Mouse (Mus musculus) forebrain, embryonic 11.5 days (tissue): ENCODE results near the gene Rnf5. TPM values are rescaled to one million over a fixed set of nuclear protein-coding genes. Genes with fewer than 3 reads are reported as not detected.

Experiments used
- ATAC-seq: fragments of 200-750 bp; cut with Nextera tagmentation; replicated peaks from 2 replicates; pipeline ENCODE4 v1.8.0; 2017; ENCODE audit warnings: moderate TSS enrichment; ENCODE audit not compliant: low FRiP score
- DNase-seq: peaks from one replicate; pipeline ENCODE4 v3.0.0-alpha.2; 2017; ENCODE audit warnings: low spot score
- H3K27ac ChIP-seq: fragments of 300-500 bp; sonication (generic); 2 replicates; pipeline ENCODE4 v1.5.1; 2014; ENCODE audit warnings: low read depth, low read length
- H3K27me3 ChIP-seq: fragments of 300-500 bp; sonication (generic); 2 replicates; pipeline ENCODE4 v1.6.1; 2014; ENCODE audit warnings: mild to moderate bottlenecking, low read length, mixed read lengths; ENCODE audit not compliant: control insufficient read depth, insufficient read depth
- H3K36me3 ChIP-seq: fragments of 300-500 bp; sonication (generic); 2 replicates; pipeline ENCODE4 v1.6.1; 2014; ENCODE audit warnings: mild to moderate bottlenecking, low read length, moderate library complexity, mixed read lengths; ENCODE audit not compliant: control insufficient read depth, insufficient read depth
- H3K4me1 ChIP-seq: fragments of 300-500 bp; sonication (generic); replicated peaks from 2 replicates; pipeline ENCODE4 v1.6.1; 2014; ENCODE audit warnings: low read length, mixed read lengths; ENCODE audit not compliant: control insufficient read depth, insufficient read depth
- H3K4me2 ChIP-seq: fragments of 300-500 bp; sonication (generic); 2 replicates; pipeline ENCODE4 v1.6.1; 2014; ENCODE audit warnings: low read depth, mild to moderate bottlenecking, low read length, moderate library complexity, mixed read lengths; ENCODE audit not compliant: severe bottlenecking
- H3K4me3 ChIP-seq: fragments of 300-500 bp; sonication (generic); 2 replicates; pipeline ENCODE4 v1.5.1; 2014; ENCODE audit warnings: low read depth, low read length
- H3K9ac ChIP-seq: fragments of 300-500 bp; sonication (generic); 2 replicates; pipeline ENCODE4 v1.6.1; 2014; ENCODE audit warnings: low read length
- H3K9me3 ChIP-seq: fragments of 300-500 bp; sonication (generic); 2 replicates; pipeline ENCODE4 v1.6.1; 2016; ENCODE audit warnings: low read length, mixed read lengths; ENCODE audit not compliant: control insufficient read depth
- WGBS: fragments of 180-500 bp; shearing (Covaris S2); extraction: QIAGEN DNeasy Blood & Tissue Kit; methylation state at CpG from one replicate; pipeline ENCODE4 v1.1.7; 2014; 5-methylcytosine and 5-hydroxymethylcytosine counted together
- polyA plus RNA-seq: library from polyadenylated mRNA; unstranded; fragments of >200 nt; fragmentation: Nextera tagmentation; extraction: Ambion mirVana; gene quantifications from 2 replicates; pipeline ENCODE4 v1.2.1, GENCODE M21; 2014

Rnf5 gene
- polyA plus RNA-seq, 1 experiment from 2014 or later: 158 TPM

GRCm38 (mm10) chr17:34640778-34641601 lies 37.5 kb upstream of the Rnf5 start:
- Histone ChIP-seq H3K9me3 (no peaks in the 10 kb centered on the region), H3K9ac (peak overlapping the region; percentile 45), H3K4me2 (no peak overlapping the region), H3K27ac (peak overlapping the region; percentile 48), H3K36me3 (no peaks in the 10 kb centered on the region), H3K4me1 (peaks cover 10% of the 10 kb centered on the region), H3K27me3 (no peaks in the 10 kb centered on the region), H3K4me3 (no peak overlapping the region)
- WGBS: 14% methylated on average over 11 of the region's 11 CpGs
- DNase-seq (no peak), ATAC-seq (0 out of 2 replicates have a peak, but pooled peaks have one; percentile 10)

- no peaks in the 10 kb centered on the region for H3K27me3 ChIP-seq
- H3K9ac ChIP-seq: no peak overlapping the region
- no peak overlapping the region for H3K4me2 ChIP-seq
- H3K4me3 ChIP-seq: no peak overlapping the region
- DNase-seq (no peak), ATAC-seq (no peak)
- H3K27ac ChIP-seq: no peak overlapping the region
- peaks cover 7% of the 10 kb centered on the region; the same call in 1 of the 2 replicates for H3K4me1 ChIP-seq
- 84% methylated on average over 7 of the region's 7 CpGs for WGBS
- no peaks in the 10 kb centered on the region for H3K36me3 ChIP-seq
- no peaks in the 10 kb centered on the region for H3K9me3 ChIP-seq
These were observed 36.2 kb upstream of the Rnf5 start for GRCm38 (mm10) chr17:34639461-34640255.

- no peak for ATAC-seq
- Histone ChIP-seq H3K9ac (no peak overlapping the region), H3K4me2 (no peak overlapping the region), H3K36me3 (no peaks in the 10 kb centered on the region), H3K27me3 (peaks cover 1% of the 10 kb centered on the region), H3K4me3 (no peak overlapping the region), H3K4me1 (peaks cover 7% of the 10 kb centered on the region; the same call in 1 of the 2 replicates), H3K27ac (no peak overlapping the region), H3K9me3 (no peaks in the 10 kb centered on the region)
- 58% methylated on average over 3 of the region's 3 CpGs for WGBS
- no peak for DNase-seq
These were observed 34.0 kb upstream of the Rnf5 start for GRCm38 (mm10) chr17:34637459-34637858.

- no peak for ATAC-seq
- Histone ChIP-seq H3K4me3 (no peak overlapping the region), H3K36me3 (no peaks in the 10 kb centered on the region), H3K27ac (no peak overlapping the region), H3K27me3 (peaks cover 16% of the 10 kb centered on the region), H3K9ac (no peak overlapping the region), H3K4me2 (no peak overlapping the region), H3K9me3 (no peaks in the 10 kb centered on the region), H3K4me1 (peaks cover 12% of the 10 kb centered on the region)
- WGBS: 71% methylated on average over 2 of the region's 2 CpGs
- DNase-seq: no peak
These were observed 32.2 kb upstream of the Rnf5 start for GRCm38 (mm10) chr17:34635671-34636070.

GRCm38 (mm10) chr17:34632261-34632691 lies 28.8 kb upstream of the Rnf5 start:
- no peak overlapping the region for H3K27ac ChIP-seq
- DNase-seq (peak; percentile 76), ATAC-seq (no peak)
- peaks cover 26% of the 10 kb centered on the region for H3K27me3 ChIP-seq
- no peaks in the 10 kb centered on the region for H3K9me3 ChIP-seq
- under 1% methylated on average over 26 of the region's 26 CpGs for WGBS
- H3K4me1 ChIP-seq: peaks cover 28% of the 10 kb centered on the region
- H3K36me3 ChIP-seq: no peaks in the 10 kb centered on the region
- peak overlapping the region; percentile 31 for H3K4me3 ChIP-seq
- peak overlapping the region; percentile 72 for H3K4me2 ChIP-seq
- peak overlapping the region; percentile 48 for H3K9ac ChIP-seq

- 3% methylated on average over 12 of the region's 12 CpGs for WGBS
- Histone ChIP-seq H3K9ac (peak overlapping the region; percentile 48), H3K27ac (no peak overlapping the region), H3K4me2 (peak overlapping the region; percentile 72), H3K36me3 (no peaks in the 10 kb centered on the region), H3K4me1 (peaks cover 28% of the 10 kb centered on the region), H3K27me3 (peaks cover 26% of the 10 kb centered on the region), H3K4me3 (peak overlapping the region; percentile 31), H3K9me3 (no peaks in the 10 kb centered on the region)
- DNase-seq: peak; percentile 59
- no peak for ATAC-seq
These were observed 28.2 kb upstream of the Rnf5 start for GRCm38 (mm10) chr17:34631647-34632046.

GRCm38 (mm10) chr17:34630761-34631301 lies 27.3 kb upstream of the Rnf5 start:
- ATAC-seq (no peak), DNase-seq (peak; percentile 57)
- WGBS: 3% methylated on average over 44 of the region's 48 CpGs
- no peaks in the 10 kb centered on the region for H3K36me3 ChIP-seq
- peak overlapping the region; percentile 43 for H3K9ac ChIP-seq
- H3K4me3 ChIP-seq: peak overlapping the region; percentile 22
- peaks cover 26% of the 10 kb centered on the region for H3K27me3 ChIP-seq
- H3K27ac ChIP-seq: no peak overlapping the region
- peak overlapping the region; percentile 49 for H3K4me2 ChIP-seq
- peaks cover 28% of the 10 kb centered on the region for H3K4me1 ChIP-seq
- H3K9me3 ChIP-seq: no peaks in the 10 kb centered on the region

GRCm38 (mm10) chr17:34629796-34630603 lies 26.5 kb upstream of the Rnf5 start:
- H3K9me3 ChIP-seq: no peaks in the 10 kb centered on the region
- H3K36me3 ChIP-seq: no peaks in the 10 kb centered on the region; the same call in 1 of the 2 replicates
- H3K9ac ChIP-seq: peak overlapping the region; percentile 16; the same call in 1 of the 2 replicates
- 13% methylated on average over 12 of the region's 12 CpGs for WGBS
- no peak for ATAC-seq
- peaks cover 28% of the 10 kb centered on the region for H3K4me1 ChIP-seq
- DNase-seq: peak; percentile 57
- H3K27ac ChIP-seq: no peak overlapping the region
- peak overlapping the region; percentile 22 for H3K4me3 ChIP-seq
- peaks cover 26% of the 10 kb centered on the region for H3K27me3 ChIP-seq
- H3K4me2 ChIP-seq: peak overlapping the region; percentile 49; the same call in 1 of the 2 replicates
